Mouse (Mus musculus): Measurements from ENCODE around the gene Exd1. TPM values are rescaled to one million over a fixed set of nuclear protein-coding genes. Genes with fewer than 3 reads are reported as not detected.

Gene Exd1
- polyA plus RNA-seq, 1 experiment: 2.4 TPM

DNA sequence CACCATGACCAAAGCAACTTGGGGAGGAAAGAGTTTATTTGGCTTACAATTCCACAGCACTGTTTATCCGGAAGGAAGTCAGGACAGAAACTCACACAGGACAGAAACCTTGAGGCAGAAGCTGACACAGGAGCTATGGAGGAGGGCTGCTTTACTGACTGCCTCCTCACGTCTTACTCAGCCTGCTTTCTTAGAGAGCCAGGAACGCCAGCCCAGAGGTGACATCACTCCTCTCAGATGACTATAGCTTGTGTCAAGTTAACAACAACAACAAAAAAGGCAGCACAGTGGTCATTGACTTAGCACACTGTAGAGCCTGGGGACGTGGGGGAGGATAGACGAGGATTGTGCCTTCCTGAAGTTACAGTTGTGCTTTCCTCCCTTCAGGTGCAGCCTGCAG is 55.5 kb downstream of the Exd1 start:
- Histone ChIP-seq H3K4me1 (ENCODE audit: control insufficient read depth, insufficient read depth, low read length) (no peaks in the 10 kb centered on the region), H3K9ac (ENCODE audit: low read depth, poor library complexity, severe bottlenecking) (no peak overlapping the region), H3K4me3 (ENCODE audit: low read depth, low read length) (no peak overlapping the region), H3K36me3 (ENCODE audit: control insufficient read depth, insufficient read depth, low read length, poor library complexity, severe bottlenecking) (no peaks in the 10 kb centered on the region), H3K9me3 (replicated peaks; ENCODE audit: control insufficient read depth, insufficient read depth, low read length, poor library complexity, severe bottlenecking) (no peaks in the 10 kb centered on the region), H3K27me3 (ENCODE audit: control insufficient read depth, insufficient read depth, low read length, poor library complexity, severe bottlenecking) (no peaks in the 10 kb centered on the region; the same call in 1 of the 2 replicates), H3K27ac (ENCODE audit: insufficient read depth, low read length) (no peak overlapping the region)
- TF ChIP-seq EP300 (IDR thresholded peaks at IDR 0.05; ENCODE audit: insufficient read depth, low read depth, low read length) (no peak), POLR2A (IDR thresholded peaks at IDR 0.05; ENCODE audit: insufficient read depth, low read length) (no peak), CTCF (IDR thresholded peaks at IDR 0.05; ENCODE audit: low read depth, low read length) (no peak)

DNA sequence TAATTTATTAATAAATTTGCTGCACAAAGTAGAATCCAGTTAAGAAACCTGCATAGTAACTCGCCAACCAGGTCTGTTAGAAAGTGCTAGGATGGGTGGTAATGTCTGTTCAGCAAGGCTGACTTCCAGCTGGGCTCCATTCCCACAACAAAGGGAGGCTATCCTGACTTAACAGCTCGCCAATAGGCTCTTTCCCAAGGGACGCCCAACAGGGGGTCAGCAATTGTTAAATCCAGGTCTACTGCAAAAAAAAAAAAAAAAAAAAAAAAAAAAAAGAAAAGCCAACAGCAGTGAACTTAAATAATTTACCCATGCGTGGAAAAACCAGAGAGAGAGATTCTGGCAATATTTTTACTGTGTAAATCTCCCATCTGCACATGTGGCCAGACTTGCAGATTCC is 60.9 kb downstream of the Exd1 start:
- H3K27ac ChIP-seq (ENCODE audit: insufficient read depth, low read length): no peak overlapping the region
- no peaks in the 10 kb centered on the region for H3K9me3 ChIP-seq (replicated peaks; ENCODE audit: control insufficient read depth, insufficient read depth, low read length, poor library complexity, severe bottlenecking)
- H3K4me3 ChIP-seq (ENCODE audit: low read depth, low read length): no peak overlapping the region
- H3K36me3 ChIP-seq (ENCODE audit: control insufficient read depth, insufficient read depth, low read length, poor library complexity, severe bottlenecking): no peaks in the 10 kb centered on the region
- peak; percentile 81; the same call in 1 of the 2 replicates for TF ChIP-seq EP300 (IDR thresholded peaks at IDR 0.05; ENCODE audit: insufficient read depth, low read depth, low read length)
- no peak for TF ChIP-seq CTCF (IDR thresholded peaks at IDR 0.05; ENCODE audit: low read depth, low read length)
- TF ChIP-seq POLR2A (IDR thresholded peaks at IDR 0.05; ENCODE audit: insufficient read depth, low read length): no peak
- H3K4me1 ChIP-seq (ENCODE audit: control insufficient read depth, insufficient read depth, low read length): no peaks in the 10 kb centered on the region
- H3K9ac ChIP-seq (ENCODE audit: low read depth, poor library complexity, severe bottlenecking): no peak overlapping the region
- peaks cover 6% of the 10 kb centered on the region; the same call in 1 of the 2 replicates for H3K27me3 ChIP-seq (ENCODE audit: control insufficient read depth, insufficient read depth, low read length, poor library complexity, severe bottlenecking)

DNA sequence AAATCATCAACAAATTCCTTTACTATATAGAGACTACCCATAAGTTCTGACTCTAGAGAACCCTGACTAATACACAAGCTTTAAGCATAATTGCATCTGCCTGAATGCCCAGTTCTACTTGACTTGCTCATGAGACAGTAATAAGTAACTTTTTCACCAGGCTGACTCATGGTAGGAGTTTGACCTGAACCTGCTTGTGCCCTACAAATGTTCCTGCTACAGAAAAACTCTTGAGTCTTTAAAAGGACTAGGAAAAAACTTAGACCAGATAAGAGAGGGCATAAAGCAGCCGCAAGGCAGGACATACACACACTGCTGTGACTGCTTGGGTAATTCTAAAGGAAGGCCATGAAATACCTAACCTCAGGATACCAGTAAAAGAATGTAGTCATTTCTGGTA is 65.1 kb downstream of the Exd1 start:
- Histone ChIP-seq H3K9me3 (replicated peaks; ENCODE audit: control insufficient read depth, insufficient read depth, low read length, poor library complexity, severe bottlenecking) (no peaks in the 10 kb centered on the region), H3K4me1 (ENCODE audit: control insufficient read depth, insufficient read depth, low read length) (peaks cover 2% of the 10 kb centered on the region), H3K27me3 (ENCODE audit: control insufficient read depth, insufficient read depth, low read length, poor library complexity, severe bottlenecking) (peaks cover 6% of the 10 kb centered on the region; the same call in 1 of the 2 replicates), H3K36me3 (ENCODE audit: control insufficient read depth, insufficient read depth, low read length, poor library complexity, severe bottlenecking) (peaks cover 4% of the 10 kb centered on the region), H3K27ac (ENCODE audit: insufficient read depth, low read length) (no peak overlapping the region), H3K9ac (ENCODE audit: low read depth, poor library complexity, severe bottlenecking) (no peak overlapping the region), H3K4me3 (ENCODE audit: low read depth, low read length) (no peak overlapping the region)
- TF ChIP-seq CTCF (IDR thresholded peaks at IDR 0.05; ENCODE audit: low read depth, low read length) (no peak), EP300 (IDR thresholded peaks at IDR 0.05; ENCODE audit: insufficient read depth, low read depth, low read length) (no peak), POLR2A (IDR thresholded peaks at IDR 0.05; ENCODE audit: insufficient read depth, low read length) (no peak)

- Histone ChIP-seq H3K4me3 (ENCODE audit: low read depth, low read length) (peak overlapping the region; percentile 89), H3K9ac (ENCODE audit: low read depth, poor library complexity, severe bottlenecking) (peak overlapping the region; percentile 98), H3K27me3 (ENCODE audit: control insufficient read depth, insufficient read depth, low read length, poor library complexity, severe bottlenecking) (peaks cover 2% of the 10 kb centered on the region; the same call in 1 of the 2 replicates), H3K36me3 (ENCODE audit: control insufficient read depth, insufficient read depth, low read length, poor library complexity, severe bottlenecking) (peaks cover 4% of the 10 kb centered on the region), H3K27ac (ENCODE audit: insufficient read depth, low read length) (peak overlapping the region; percentile 85), H3K4me1 (ENCODE audit: control insufficient read depth, insufficient read depth, low read length) (peaks cover 2% of the 10 kb centered on the region), H3K9me3 (replicated peaks; ENCODE audit: control insufficient read depth, insufficient read depth, low read length, poor library complexity, severe bottlenecking) (no peaks in the 10 kb centered on the region)
- TF ChIP-seq POLR2A (IDR thresholded peaks at IDR 0.05; ENCODE audit: insufficient read depth, low read length) (no peak), CTCF (IDR thresholded peaks at IDR 0.05; ENCODE audit: low read depth, low read length) (no peak), EP300 (IDR thresholded peaks at IDR 0.05; ENCODE audit: insufficient read depth, low read depth, low read length) (no peak)
Observed at GRCm38 (mm10) chr2:119478397-119478749, 69.1 kb downstream of the Exd1 start.

DNA sequence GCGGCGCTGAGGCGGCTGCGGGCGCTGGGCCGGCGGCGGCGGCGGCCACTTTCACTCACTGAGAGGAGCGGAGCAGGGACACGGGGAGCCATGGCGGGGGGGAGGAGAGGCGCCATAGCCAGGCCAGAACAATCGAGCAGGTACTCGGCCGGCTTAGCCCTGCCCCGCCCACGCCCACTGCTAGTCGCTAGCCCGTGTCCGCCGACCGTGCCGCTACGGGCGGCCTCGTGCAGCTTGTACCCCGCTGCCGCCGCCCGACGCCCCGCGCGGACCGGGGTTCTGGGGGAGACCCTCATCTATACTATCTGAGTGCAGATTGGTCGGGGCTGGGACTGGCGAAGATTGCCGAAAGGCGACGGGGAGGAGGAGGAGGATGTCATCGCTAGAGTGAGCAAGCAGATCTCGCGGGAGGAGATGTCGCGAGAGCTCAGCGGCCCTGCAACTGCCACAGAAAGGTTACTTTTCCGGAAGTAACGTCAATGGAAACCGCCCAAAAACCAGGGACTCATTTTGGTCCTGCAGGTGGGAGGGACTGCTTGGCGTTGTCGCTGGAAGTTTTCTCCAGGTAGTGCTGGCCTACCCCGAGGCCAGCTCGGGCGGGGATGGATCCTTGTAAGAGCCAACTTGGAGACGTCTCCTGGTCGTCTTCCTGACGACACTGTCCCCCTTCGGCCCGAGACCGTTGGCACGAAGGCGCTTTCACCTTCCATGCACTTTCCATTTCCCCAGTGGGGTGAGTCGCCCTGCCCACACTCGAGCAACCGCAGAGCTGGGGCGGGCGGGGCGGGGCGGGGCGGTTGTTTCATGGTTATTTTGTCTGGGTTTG is 69.6 kb downstream of the Exd1 start, which contains the start of gene Ino80:
Gene Ino80, minus strand, starts transcription at position 117 of the 826 bp plus-strand sequence.
- Histone ChIP-seq H3K9ac (ENCODE audit: low read depth, poor library complexity, severe bottlenecking) (peak within 1 kb of the TSS; percentile 98), H3K9me3 (replicated peaks; ENCODE audit: control insufficient read depth, insufficient read depth, low read length, poor library complexity, severe bottlenecking) (no peaks in the 10 kb centered on the region), H3K36me3 (ENCODE audit: control insufficient read depth, insufficient read depth, low read length, poor library complexity, severe bottlenecking) (peaks cover 4% of the 10 kb centered on the region), H3K27ac (ENCODE audit: insufficient read depth, low read length) (peak within 1 kb of the TSS; percentile 85), H3K4me3 (ENCODE audit: low read depth, low read length) (peak within 1 kb of the TSS; percentile 89), H3K4me1 (ENCODE audit: control insufficient read depth, insufficient read depth, low read length) (peaks cover 2% of the 10 kb centered on the region), H3K27me3 (ENCODE audit: control insufficient read depth, insufficient read depth, low read length, poor library complexity, severe bottlenecking) (peaks cover 2% of the 10 kb centered on the region; the same call in 1 of the 2 replicates)
- TF ChIP-seq POLR2A (IDR thresholded peaks at IDR 0.05; ENCODE audit: insufficient read depth, low read length): peak; percentile 96
- TF ChIP-seq CTCF (IDR thresholded peaks at IDR 0.05; ENCODE audit: low read depth, low read length): no peak
- peak; percentile 56; the same call in 1 of the 2 replicates for TF ChIP-seq EP300 (IDR thresholded peaks at IDR 0.05; ENCODE audit: insufficient read depth, low read depth, low read length)
